Comparison of ENCODE assay signal across 8 mouse cellular contexts in genomic region chr2:152827321-152828010, GRCm38 (mm10). TPM values are rescaled to one million over a fixed set of nuclear protein-coding genes. Genes with fewer than 3 reads are reported as not detected.
DNase-seq lines count a peak whose midpoint lies in the region; ATAC-seq and TF ChIP-seq lines count a peak whose summit lies in the region.

No protein-coding gene starts in this region.

- ATAC-seq in hindbrain, embryonic 13.5 days (ENCODE audit: low FRiP score): no peak

- H3K27ac ChIP-seq in kidney, adult 2 months (ENCODE audit: insufficient read depth, low read depth, low read length): peak overlapping the region; percentile 100
- no peak overlapping the region for H3K27ac ChIP-seq in hindbrain, embryonic 13.5 days

- no peaks in the 10 kb centered on the region for H3K27me3 ChIP-seq in kidney, adult 2 months (replicated peaks; ENCODE audit: control insufficient read depth, insufficient read depth, low read length)
- no peaks in the 10 kb centered on the region for H3K27me3 ChIP-seq in hindbrain, embryonic 13.5 days

- WGBS in kidney, adult 2 months: 24% methylated on average over 8 of the region's 8 CpGs
- 88% methylated on average over 8 of the region's 8 CpGs for WGBS in hindbrain, embryonic 13.5 days

- peaks cover 29% of the 10 kb centered on the region for H3K4me1 ChIP-seq in kidney, adult 2 months (ENCODE audit: control insufficient read depth, insufficient read depth, low read length)
- peaks cover 69% of the 10 kb centered on the region for H3K4me1 ChIP-seq in hindbrain, embryonic 13.5 days (replicated peaks)

- peak overlapping the region; percentile 92 for H3K4me2 ChIP-seq in hindbrain, embryonic 13.5 days

- H3K9ac ChIP-seq in hindbrain, embryonic 13.5 days: peak overlapping the region; percentile 93

- TF ChIP-seq CTCF in kidney, adult 2 months (conservative IDR thresholded peaks at IDR 0.05; ENCODE audit: insufficient read depth, insufficient read length, low read depth, low read length): no peak

- H3K36me3 ChIP-seq in kidney, adult 2 months (ENCODE audit: control insufficient read depth, insufficient read depth, low read length): peaks cover 2% of the 10 kb centered on the region; the same call in 1 of the 2 replicates
- H3K36me3 ChIP-seq in hindbrain, embryonic 13.5 days: peaks cover 12% of the 10 kb centered on the region; the same call in 1 of the 2 replicates

- H3K4me3 ChIP-seq in kidney, adult 2 months (ENCODE audit: insufficient read depth, low read depth, low read length): peak overlapping the region; percentile 91
- H3K4me3 ChIP-seq in hindbrain, embryonic 13.5 days: peak overlapping the region; percentile 85

- DNase-seq in kidney, adult 2 months: peak; percentile 35
- DNase-seq in kidney, postnatal 36 days: no peak
- DNase-seq in R1 (ENCODE audit: low read depth, low spot score): peak; percentile 87
- peak; percentile 45 for DNase-seq in lung, postnatal 10 days
- DNase-seq in gastrocnemius, adult 8-10 months (ENCODE audit: low spot score in 2 of 2): no peak
- DNase-seq in left cerebral cortex, postnatal 10 days (ENCODE audit: extremely low spot score in 1 of 2, low spot score in 2 of 2): no peak
- no peak for DNase-seq in cerebellum, adult 11-12 months

- TF ChIP-seq POLR2A in kidney, adult 2 months (IDR thresholded peaks at IDR 0.05; ENCODE audit: low read depth, low read length): no peak

- H3K9me3 ChIP-seq in hindbrain, embryonic 13.5 days: no peaks in the 10 kb centered on the region

- intact Hi-C loops in left cerebral cortex, postnatal 10 days (cut with DNase I): loop anchor here (5.0 kb wide), 1 partner anchor 40 kb away; no protein-coding TSS in a partner anchor

RNA-seq across cellular contexts. Expression of gene Bcl2l1, which starts 4.1 kb away (rescaled TPM):
- polyA plus RNA-seq in kidney, adult 2 months (2012; rRNA removed): 126 and 129 TPM in 2 replicates
- polyA plus RNA-seq in hindbrain, embryonic 13.5 days (2015; fragmentation: Nextera tagmentation; extraction: Ambion mirVana): 173 and 179 TPM in 2 replicates
- 10 to 100 TPM in 3 of 4 experiments, 1 to 10 TPM in 1; 9.1 to 17.5 (median 15.4) TPM for total RNA-seq in gastrocnemius, adult 8-10 months (2022)
- 100 to 1,000 TPM; 118 to 123 TPM for total RNA-seq in left cerebral cortex, postnatal 10 days (2021)

RNA-seq across cellular contexts. Expression of gene Tpx2, which starts 20.3 kb away (rescaled TPM):
- polyA plus RNA-seq in kidney, adult 2 months (2012; rRNA removed): 0.22 and 0.39 TPM in 2 replicates
- 21.9 and 24.8 TPM in 2 replicates for polyA plus RNA-seq in hindbrain, embryonic 13.5 days (2015; fragmentation: Nextera tagmentation; extraction: Ambion mirVana)
- 1 to 10 TPM; 1.1 to 4.8 (median 3.1) TPM for total RNA-seq in gastrocnemius, adult 8-10 months (2022)
- total RNA-seq in left cerebral cortex, postnatal 10 days (2021): 1 to 10 TPM; 4.3 to 5.0 TPM

Comparison
In these comparisons a context has a peak if more than half of its experiments do, and no peak if none do; other contexts are left out.
1. DNase-seq: peak in kidney, adult 2 months (single experiment), R1 (single experiment) and lung, postnatal 10 days (single experiment); none in kidney, postnatal 36 days (0 of 2), gastrocnemius, adult 8-10 months (0 of 2), left cerebral cortex, postnatal 10 days (0 of 2) and cerebellum, adult 11-12 months (single experiment).
2. RNA of gene Bcl2l1, which starts 4.1 kb away (total RNA-seq): 118 to 123 TPM in left cerebral cortex, postnatal 10 days; 9.1 to 17.5 TPM in gastrocnemius, adult 8-10 months; every median in the first group is over 4 times any median in the second.